Mouse (Mus musculus) bone marrow macrophage, adult 2 months (primary cell): ENCODE measurements around the gene Tnfsf15.

Experiments used
- CTCF ChIP-seq: IDR thresholded peaks from 2 replicates; pipeline ENCODE4 v1.5.1; 2012; ENCODE audit warnings: low read depth, mild to moderate bottlenecking, low read length, moderate library complexity
- POLR2A ChIP-seq: IDR thresholded peaks from 2 replicates; pipeline ENCODE4 v1.6.1; 2012; ENCODE audit warnings: mild to moderate bottlenecking, low read depth, low read length, borderline replicate concordance

GRCm38 (mm10) chr4:63692351-63692750, 52.6 kb downstream of the Tnfsf15 start:
- no peak for TF ChIP-seq CTCF
- TF ChIP-seq POLR2A, result no peak
